Mouse (Mus musculus) brain, adult 2 months (tissue): ENCODE data around the gene Ghrh.
"Not testable (repeated sequence)": the region's sequence is repeated elsewhere in the genome, so short reads cannot be mapped to it uniquely, and the experiment has no call there.

Experiments
- DNase-seq: peaks from one replicate; pipeline ENCODE4 v3.0.0; 2011; ENCODE audit warnings: low read depth, low spot score

The Ghrh gene

DNA sequence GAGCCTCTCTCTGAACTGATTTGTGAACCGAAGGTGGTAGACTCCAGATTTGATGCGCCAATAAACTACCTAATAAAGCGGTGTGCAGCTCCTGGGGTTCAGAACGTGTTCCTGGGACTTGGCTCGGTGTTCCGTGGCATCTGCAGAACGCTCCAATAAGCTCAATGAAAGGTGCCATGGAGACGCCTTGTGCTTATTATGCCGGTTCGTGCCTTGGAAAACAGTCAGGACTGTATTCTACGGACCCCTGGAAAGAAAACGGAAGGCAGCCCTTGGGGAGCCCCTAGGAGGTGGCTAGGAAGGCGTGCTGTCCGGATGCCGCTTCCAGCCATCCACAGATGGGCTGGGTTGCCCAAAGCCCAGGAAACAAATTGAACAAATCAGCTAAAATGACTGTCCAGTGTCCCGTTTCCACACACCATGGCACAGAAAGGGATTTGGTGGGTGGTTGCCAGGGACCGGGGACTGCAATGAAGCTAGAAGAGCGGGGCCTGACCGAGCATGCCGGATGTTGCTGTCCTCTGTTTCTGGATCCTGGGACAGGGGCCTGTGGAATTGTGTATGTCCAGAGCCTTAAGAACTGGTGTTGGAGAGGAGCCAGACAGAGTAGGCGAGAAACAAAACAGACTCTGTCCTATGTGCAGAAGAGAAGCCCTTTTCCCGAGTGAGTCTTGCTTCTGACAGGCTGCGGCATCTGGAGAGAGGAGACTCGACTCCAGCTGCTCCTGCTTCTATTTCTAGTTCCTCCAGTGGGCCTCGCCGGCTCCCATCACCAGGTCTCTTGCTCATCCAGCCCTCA is at the start of gene Ghrh:
Gene Ghrh, minus strand, starts transcription at position 146 of the 799 bp plus-strand sequence.
- DNase-seq = peak; percentile 84

DNA sequence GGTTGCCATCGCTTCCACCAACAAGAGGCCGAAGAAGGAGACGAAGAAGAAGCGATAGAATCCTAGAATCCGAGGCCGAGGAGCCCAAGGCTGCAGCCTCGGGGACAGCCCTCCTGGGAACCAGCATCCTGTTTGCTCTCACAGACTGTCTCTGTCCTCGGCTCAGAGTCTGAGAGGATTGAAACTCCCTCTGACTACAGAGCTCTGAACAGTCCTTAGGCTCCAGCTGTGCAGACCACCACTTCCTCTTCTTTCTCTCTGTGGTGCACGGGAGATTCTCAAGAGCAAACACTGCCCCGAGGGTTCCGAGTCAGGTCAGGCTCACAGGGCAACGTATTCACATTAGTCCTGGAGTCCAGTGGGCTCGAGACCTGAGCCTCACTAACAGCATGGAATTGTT is 48.7 kb upstream of the Ghrh start:
- no peak for DNase-seq

DNA sequence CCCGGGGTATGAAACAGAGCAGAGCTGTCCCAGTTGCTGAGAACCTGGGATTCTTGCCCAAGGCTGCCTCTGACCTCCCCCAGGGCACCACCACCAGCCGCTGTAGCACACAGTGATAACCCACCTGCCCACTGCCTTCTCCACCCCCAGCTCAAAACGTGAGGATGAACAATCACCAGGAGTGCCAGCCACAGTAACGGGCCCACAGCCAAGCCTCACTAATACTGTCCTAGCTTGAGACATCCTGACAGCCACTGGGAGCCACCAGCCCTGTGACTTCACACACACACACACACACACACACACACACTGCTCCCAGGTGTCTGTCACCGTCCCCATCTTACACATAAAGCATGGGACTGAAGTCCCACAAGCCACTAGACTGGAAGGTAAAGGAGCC is 48.1 kb upstream of the Ghrh start:
- no peak for DNase-seq

DNA sequence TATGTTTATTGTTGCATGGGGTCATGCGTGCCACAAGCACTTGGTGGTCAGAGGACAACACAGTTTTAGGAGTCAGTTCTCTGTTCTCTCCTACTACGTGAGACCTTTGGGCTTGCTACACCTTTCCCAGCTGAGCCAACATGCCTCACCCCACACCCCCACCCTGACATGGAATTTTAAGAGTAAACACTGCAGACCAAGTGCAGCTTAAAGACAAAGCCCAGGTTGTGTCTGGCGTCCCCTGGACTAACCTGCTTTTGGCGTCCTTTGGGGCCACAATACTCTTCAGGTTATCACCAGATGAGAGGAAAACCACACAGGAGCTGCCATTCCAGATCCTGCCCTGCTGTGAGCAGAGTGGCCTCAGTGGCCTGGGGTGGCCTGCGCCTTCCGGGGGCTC is 47.6 kb upstream of the Ghrh start:
- no peak for DNase-seq

GRCm38 (mm10) chr2:157393549-157393948 is 46.2 kb upstream of the Ghrh start:
- DNase-seq = no peak

- no peak for DNase-seq
These were observed 45.0 kb upstream of the Ghrh start for GRCm38 (mm10) chr2:157392331-157392730.

DNA sequence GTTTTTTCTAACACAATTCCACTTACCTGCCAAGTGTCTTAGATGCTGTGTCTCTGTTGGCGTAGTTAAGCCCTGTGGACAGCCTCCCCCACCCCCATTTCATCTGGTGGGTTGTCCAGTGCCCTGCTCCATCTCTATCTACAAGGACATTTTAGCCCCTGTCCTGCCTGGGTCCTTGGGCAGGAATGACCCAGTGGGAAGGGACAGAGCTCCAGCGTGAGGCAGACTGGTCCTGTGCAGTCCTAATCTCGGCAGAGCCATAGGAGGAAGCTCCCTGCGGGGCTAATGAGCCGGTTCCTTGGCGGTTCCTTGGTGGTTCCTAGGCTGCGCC is 42.2 kb upstream of the Ghrh start:
- DNase-seq = no peak

DNA sequence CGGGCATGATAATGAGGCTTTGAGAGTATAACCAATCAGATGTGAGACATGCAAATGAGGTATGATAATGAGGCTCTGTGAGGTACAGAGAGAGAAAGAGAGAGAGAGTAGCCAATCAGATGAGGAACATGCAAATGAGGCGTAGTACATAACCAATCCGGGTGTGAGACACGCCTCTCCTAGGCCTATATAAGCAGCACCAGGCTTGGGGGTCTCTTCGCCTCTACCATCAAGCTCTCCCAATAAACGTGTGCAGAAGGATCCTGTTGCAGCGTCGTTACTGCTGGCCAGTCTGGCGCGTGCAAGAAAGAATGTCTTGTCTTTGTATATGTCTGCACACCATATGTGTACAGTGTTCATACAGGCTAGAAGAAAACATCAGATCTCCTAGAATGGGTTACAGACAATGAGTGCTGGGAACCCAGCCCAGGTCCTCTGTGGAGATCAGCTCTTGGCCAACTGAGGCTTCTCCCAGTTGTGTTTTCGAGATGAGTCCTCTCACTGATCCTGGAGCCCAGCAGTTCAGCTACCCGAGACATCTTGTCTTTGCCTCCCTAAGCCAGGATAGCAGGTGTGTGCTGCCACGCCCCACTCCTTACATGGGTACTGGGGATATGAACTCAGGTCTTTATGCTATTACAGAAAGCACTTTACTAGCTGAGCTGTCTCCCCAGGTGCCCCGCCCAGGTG is 41.7 kb upstream of the Ghrh start:
- DNase-seq = not testable (repeated sequence)

DNA sequence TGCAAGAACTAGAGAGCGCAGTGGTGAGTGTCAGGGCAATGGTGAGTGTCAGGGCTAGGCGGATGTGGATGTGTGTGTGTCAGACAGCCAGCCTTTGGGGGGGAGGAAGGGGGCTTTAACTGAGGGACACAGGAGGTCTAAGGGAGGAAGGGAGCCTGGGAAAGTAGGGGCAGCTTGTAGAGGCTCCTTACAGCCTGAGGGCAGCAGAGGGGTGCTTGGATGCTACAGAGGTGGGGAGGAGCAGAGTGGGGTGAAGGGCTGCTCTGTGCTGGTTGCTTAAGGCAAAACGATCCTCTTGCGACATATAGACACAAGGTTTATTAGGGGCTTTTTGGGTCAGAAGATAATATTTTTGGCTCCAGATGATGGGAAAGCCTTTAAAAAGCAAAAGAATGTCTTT is 37.5 kb upstream of the Ghrh start:
- no peak for DNase-seq

GRCm38 (mm10) chr2:157376995-157377394 is 29.7 kb upstream of the Ghrh start:
- DNase-seq = no peak

DNA sequence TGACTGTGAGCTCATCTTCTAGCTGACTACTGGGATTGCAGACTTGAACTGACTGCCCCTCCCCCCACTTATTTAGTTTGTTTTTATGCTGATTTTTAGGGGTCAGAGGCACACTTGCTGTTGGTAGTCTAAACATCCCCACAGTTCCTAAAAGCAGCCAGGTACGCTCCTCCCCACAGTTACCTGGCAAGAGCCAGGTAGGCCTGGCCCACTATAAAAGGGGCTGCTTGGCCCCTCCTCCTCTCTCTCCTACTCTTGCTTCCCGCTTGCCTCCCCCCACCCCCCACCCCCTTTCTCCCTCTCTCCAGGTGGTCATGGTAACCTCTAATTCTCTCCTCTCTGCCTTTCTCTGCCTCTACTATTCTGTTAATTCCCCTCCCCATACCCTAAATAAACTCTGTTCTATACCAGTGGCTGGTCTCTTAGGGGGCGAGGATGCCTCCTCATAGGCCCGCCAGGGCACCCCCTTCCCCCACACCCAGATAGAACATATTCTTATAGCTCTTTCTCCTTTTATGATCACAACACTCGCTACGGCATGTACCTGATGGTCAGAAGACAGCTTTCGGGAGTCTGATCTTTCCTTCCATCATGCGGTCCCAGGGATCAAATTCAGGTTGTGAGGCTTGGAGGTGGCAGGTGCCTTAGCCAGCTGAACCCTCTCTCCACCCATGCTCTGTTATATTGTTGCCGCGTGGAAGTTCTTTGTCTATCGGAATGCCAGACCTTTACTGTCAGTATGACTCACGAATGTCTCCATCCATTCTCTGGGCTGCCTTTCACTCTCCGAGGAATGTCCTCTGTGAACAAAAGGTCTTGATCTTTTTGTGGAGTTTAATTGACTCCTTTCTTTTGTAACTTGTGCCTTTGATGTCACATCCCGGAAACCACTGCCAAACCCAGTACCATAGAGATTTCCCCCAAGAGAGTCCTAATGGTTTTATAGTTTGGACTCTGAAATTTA is 28.8 kb upstream of the Ghrh start:
- no peak for DNase-seq

- no peak for DNase-seq
These were observed 27.7 kb upstream of the Ghrh start for GRCm38 (mm10) chr2:157375051-157375450.

GRCm38 (mm10) chr2:157373681-157374080 is 26.4 kb upstream of the Ghrh start:
- DNase-seq = no peak

GRCm38 (mm10) chr2:157371696-157372095 is 24.4 kb upstream of the Ghrh start:
- no peak for DNase-seq

DNA sequence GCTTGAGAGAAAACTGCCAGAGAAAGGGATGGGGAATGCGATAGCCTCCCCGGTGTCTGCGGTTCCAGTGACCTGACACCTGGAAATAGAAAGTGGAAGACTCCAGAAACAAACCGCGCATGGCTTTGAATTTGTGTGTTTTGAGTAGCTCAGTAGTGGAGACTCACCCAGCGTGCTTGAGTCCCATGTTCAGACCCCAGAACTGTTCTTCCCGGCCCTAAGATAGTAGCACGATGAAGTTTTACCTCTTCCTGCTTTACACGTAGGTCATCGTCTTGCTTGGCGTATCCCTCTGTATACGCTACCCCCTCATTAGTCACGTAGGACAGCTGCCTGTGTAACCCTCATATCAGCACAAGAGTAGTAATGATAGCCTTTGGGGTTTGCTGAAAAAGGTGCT is 20.7 kb upstream of the Ghrh start:
- DNase-seq = no peak

GRCm38 (mm10) chr2:157367184-157367893 is 20.0 kb upstream of the Ghrh start, which contains the start of gene Manbal:
Manbal (plus strand) TSS chr2:157367594.
- peak; percentile 94 for DNase-seq

GRCm38 (mm10) chr2:157366762-157367161 is 19.5 kb upstream of the Ghrh start:
- DNase-seq = no peak

DNA sequence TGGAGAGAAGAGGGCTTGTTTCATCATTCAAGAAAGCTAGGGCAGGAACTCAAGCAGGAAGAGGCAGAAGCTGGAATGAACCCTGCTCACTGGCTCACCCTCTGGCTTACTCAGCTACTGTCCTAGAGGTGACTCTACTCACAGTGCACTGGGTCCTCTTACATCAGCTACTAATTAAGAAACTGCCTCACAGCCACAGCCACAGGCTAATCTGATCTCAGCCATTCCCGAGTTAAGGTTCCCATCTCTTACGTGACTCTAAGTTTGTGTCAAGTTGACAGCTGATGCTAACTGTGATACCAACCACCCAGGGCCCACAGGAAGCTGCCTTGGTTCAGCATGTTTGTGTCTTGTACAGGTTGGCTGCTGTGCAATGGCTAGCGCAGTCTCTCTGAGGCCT is 15.7 kb upstream of the Ghrh start:
- no peak for DNase-seq

GRCm38 (mm10) chr2:157360028-157360427 is 12.7 kb upstream of the Ghrh start:
- no peak for DNase-seq

DNA sequence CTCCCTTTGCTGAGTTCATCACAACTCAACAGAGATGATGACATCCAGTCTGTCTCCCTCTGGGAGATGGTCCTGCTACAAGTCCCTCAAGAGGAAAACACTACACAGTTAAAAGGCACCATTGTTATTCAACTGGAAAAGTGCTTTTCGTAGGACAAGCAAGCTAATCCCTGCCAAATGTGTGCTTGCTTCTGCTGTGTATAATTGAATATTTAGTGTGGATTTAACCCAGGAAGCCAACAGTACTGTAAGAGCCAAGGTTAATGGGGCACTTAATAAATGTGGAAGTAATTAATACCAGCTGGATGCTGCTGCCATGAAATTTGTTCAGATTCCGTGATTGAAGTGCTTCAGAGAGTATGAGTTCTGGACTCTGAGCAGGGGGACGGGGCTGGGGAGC is 6.8 kb upstream of the Ghrh start:
- peak; percentile 13 for DNase-seq

GRCm38 (mm10) chr2:157353183-157353582 is 5.9 kb upstream of the Ghrh start:
- DNase-seq = no peak
